Mouse (Mus musculus): ENCODE data around the gene Tbc1d23. TPM values are rescaled to one million over a fixed set of nuclear protein-coding genes. Genes with fewer than 3 reads are reported as not detected.

Gene Tbc1d23
- polyA plus RNA-seq, 1 experiment: 0.36 TPM

DNA sequence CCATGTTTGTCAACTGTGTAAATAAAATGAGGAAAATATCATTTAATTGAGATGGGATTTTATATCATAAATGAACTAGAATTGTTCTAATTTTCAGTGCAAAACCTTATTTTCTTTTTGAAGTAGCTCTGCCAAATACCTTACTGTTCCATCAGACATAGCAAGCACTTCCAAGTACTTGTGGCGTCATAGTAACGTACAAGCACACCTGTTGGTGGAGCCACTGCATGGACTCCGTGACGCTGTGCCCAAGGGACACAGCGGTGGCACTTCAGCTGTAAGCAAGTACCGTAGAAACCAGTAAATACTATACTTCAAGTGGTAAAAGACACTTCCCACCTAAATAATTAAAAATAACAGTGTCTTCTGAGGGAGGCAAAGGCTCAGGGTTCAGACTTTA is 10.9 kb downstream of the Tbc1d23 start:
- peaks cover 57% of the 10 kb centered on the region for H3K36me3 ChIP-seq (replicated peaks; ENCODE audit: low read length)
- no peaks in the 10 kb centered on the region for H3K9me3 ChIP-seq
- H3K4me1 ChIP-seq: peaks cover 28% of the 10 kb centered on the region
- H3K27me3 ChIP-seq (replicated peaks): no peaks in the 10 kb centered on the region
- H3K4me3 ChIP-seq (replicated peaks): no peak overlapping the region
- TF ChIP-seq GATA1 (IDR thresholded peaks at IDR 0.05; ENCODE audit: borderline replicate concordance, low read length) (no peak), FLI1 (IDR thresholded peaks at IDR 0.05; ENCODE audit: low read length) (no peak)

DNA sequence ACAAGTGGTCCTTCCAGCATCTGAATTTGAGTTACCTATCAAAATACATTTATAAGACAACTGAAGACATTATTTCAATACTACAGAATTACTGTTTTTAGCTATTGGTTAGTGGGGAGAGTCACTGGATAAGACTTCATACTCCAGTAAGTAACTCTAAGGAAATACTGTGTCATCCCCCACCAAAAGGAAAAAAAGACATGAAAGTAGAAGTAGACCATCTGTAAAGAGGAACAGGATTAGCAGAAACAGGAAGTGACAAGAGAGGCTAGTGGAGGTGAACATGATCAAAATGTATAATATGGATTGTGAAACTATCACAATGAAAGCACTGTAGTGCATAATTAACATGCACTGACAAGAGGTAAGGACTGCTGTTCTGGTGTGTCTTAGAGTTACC is 15.3 kb downstream of the Tbc1d23 start:
- no peak overlapping the region for H3K4me3 ChIP-seq (replicated peaks)
- H3K36me3 ChIP-seq (replicated peaks; ENCODE audit: low read length): peaks cover 76% of the 10 kb centered on the region
- TF ChIP-seq FLI1 (IDR thresholded peaks at IDR 0.05; ENCODE audit: low read length): no peak
- no peak for TF ChIP-seq GATA1 (IDR thresholded peaks at IDR 0.05; ENCODE audit: borderline replicate concordance, low read length)
- peaks cover 20% of the 10 kb centered on the region for H3K4me1 ChIP-seq
- no peaks in the 10 kb centered on the region for H3K9me3 ChIP-seq
- H3K27me3 ChIP-seq (replicated peaks): no peaks in the 10 kb centered on the region

DNA sequence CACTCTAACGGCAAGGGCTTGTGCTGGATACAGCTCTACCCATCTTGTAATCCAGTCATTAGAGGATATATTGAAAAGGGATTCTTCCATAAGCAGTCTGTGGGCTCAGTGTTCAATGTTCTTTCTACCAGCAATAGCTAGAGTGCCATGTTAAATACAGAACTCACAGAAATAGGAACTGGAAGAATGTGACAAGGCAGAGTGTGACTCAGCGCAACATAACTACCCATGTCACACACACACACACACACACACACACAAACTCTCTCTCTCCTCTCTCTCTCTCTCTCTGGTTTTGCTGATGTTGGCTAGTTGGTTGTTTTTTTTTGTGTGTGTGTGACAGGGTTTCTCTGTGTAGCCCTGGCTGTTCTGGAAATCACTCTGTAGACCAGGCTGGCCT is 20.3 kb downstream of the Tbc1d23 start:
- H3K27me3 ChIP-seq (replicated peaks): no peaks in the 10 kb centered on the region
- H3K36me3 ChIP-seq (replicated peaks; ENCODE audit: low read length): peaks cover 74% of the 10 kb centered on the region
- peak overlapping the region; percentile 62 for H3K4me3 ChIP-seq (replicated peaks)
- H3K9me3 ChIP-seq: no peaks in the 10 kb centered on the region
- TF ChIP-seq GATA1 (IDR thresholded peaks at IDR 0.05; ENCODE audit: borderline replicate concordance, low read length) (no peak), FLI1 (IDR thresholded peaks at IDR 0.05; ENCODE audit: low read length) (no peak)
- peaks cover 23% of the 10 kb centered on the region for H3K4me1 ChIP-seq

DNA sequence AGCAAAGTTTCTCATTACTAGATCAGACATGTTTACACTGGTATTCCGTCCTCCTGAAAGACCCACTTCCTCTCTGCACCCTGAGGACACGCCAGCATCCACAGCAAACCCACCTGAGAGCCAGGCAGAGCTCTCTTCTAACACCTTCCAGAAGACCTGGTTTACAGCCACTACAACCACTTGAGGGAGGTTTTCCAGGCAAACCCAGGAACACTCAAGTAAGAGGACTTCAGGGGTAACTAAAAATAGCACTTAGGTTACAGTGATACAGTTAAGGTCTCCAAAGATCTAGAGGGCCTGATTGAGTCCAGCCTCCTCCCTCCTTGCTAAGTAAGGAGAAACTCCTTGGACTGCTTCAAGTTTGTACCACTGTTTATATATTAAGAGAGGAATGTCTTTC is 23.0 kb downstream of the Tbc1d23 start:
- no peaks in the 10 kb centered on the region for H3K9me3 ChIP-seq
- peaks cover 13% of the 10 kb centered on the region for H3K4me1 ChIP-seq
- no peak overlapping the region for H3K4me3 ChIP-seq (replicated peaks)
- H3K36me3 ChIP-seq (replicated peaks; ENCODE audit: low read length): peaks cover 55% of the 10 kb centered on the region
- H3K27me3 ChIP-seq (replicated peaks): no peaks in the 10 kb centered on the region
- TF ChIP-seq GATA1 (IDR thresholded peaks at IDR 0.05; ENCODE audit: borderline replicate concordance, low read length) (no peak), FLI1 (IDR thresholded peaks at IDR 0.05; ENCODE audit: low read length) (no peak)

DNA sequence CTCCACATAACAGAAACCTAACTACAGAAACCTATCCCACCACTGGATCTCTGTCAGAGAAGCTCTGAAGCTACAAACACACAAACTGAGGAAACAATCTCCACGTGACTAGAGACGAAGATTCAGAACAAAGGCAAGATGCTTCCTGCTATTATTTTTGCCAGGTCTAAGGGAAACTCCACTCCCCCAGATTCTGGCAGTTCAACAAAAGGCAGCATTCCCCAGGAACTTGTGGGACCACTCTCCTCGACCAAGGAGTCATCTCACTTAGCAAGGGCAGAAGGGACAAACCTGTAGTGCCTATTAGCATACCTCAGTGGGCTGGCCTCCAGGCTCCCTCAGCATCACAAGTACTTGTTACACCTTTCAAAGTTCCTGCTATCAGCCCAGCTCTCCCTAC is 34.0 kb downstream of the Tbc1d23 start:
- Histone ChIP-seq H3K4me3 (replicated peaks) (no peak overlapping the region), H3K27me3 (replicated peaks) (no peaks in the 10 kb centered on the region), H3K9me3 (no peaks in the 10 kb centered on the region), H3K36me3 (replicated peaks; ENCODE audit: low read length) (peaks cover 77% of the 10 kb centered on the region), H3K4me1 (peaks cover 6% of the 10 kb centered on the region; the same call in 1 of the 2 replicates)
- no peak for TF ChIP-seq GATA1 (IDR thresholded peaks at IDR 0.05; ENCODE audit: borderline replicate concordance, low read length)
- no peak for TF ChIP-seq FLI1 (IDR thresholded peaks at IDR 0.05; ENCODE audit: low read length)

DNA sequence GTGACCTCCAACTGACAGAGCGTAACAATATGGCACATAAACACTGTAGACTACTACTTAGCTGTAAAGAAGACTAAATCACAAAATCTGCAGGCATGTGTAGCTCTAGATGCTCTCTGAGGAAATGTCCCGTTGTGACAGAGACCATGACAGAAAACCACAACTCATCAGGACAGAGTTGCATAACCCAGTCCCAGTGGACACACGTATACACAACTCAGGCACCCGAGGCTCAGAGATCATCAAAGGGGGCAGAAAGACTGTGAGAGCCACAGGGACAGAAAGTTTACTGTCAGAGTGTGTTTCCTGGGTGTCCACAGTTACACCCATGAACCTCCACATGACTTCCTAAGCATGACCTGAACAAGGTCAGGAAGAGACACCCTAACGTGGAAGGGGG is 34.7 kb downstream of the Tbc1d23 start:
- no peak for TF ChIP-seq GATA1 (IDR thresholded peaks at IDR 0.05; ENCODE audit: borderline replicate concordance, low read length)
- TF ChIP-seq FLI1 (IDR thresholded peaks at IDR 0.05; ENCODE audit: low read length): no peak
- no peak overlapping the region for H3K4me3 ChIP-seq (replicated peaks)
- no peaks in the 10 kb centered on the region for H3K27me3 ChIP-seq (replicated peaks)
- peaks cover 6% of the 10 kb centered on the region; the same call in 1 of the 2 replicates for H3K4me1 ChIP-seq
- no peaks in the 10 kb centered on the region for H3K9me3 ChIP-seq
- H3K36me3 ChIP-seq (replicated peaks; ENCODE audit: low read length): peaks cover 84% of the 10 kb centered on the region

DNA sequence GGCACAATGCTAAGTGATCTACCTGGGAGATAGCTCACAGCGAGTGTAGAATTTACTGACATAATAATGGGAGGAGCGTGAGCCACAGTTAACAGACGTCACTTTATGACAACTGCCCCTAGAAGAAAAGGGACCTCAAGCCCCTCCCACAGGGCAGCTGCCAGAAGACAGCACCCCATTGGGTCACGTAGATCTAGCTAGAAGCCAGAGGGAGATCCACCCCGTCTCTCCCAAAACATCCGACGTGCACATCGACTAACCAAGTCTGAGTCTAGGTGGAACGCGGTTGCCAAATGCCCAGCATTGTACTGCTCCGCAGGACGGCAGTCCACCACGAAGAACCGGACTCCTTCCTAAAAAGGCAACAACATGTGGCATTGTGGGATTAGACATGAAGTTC is 40.1 kb downstream of the Tbc1d23 start:
- no peaks in the 10 kb centered on the region for H3K27me3 ChIP-seq (replicated peaks)
- TF ChIP-seq FLI1 (IDR thresholded peaks at IDR 0.05; ENCODE audit: low read length): no peak
- no peak overlapping the region for H3K4me3 ChIP-seq (replicated peaks)
- H3K36me3 ChIP-seq (replicated peaks; ENCODE audit: low read length): peaks cover 74% of the 10 kb centered on the region
- H3K4me1 ChIP-seq: peaks cover 29% of the 10 kb centered on the region
- no peaks in the 10 kb centered on the region for H3K9me3 ChIP-seq

DNA sequence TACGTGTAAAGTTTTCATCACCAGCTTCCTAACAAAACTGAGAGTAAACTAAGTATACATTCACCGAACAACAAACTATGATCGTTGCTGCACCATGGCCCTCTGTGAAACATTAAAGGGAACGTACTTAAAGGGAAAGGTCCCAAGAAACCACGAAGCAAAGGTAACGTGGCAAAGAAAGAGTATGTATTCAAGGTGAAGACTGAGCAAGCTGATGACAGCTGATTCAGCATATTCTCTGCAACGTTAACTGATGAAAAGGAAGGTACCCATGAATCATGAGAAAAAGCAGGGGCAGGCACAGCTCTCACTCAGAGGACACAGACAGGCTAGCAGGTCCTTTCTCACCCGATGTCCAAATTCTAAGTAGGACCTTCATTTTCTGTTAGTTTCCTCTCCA is 40.9 kb downstream of the Tbc1d23 start:
- TF ChIP-seq GATA1 (IDR thresholded peaks at IDR 0.05; ENCODE audit: borderline replicate concordance, low read length): no peak
- no peak for TF ChIP-seq FLI1 (IDR thresholded peaks at IDR 0.05; ENCODE audit: low read length)
- no peak overlapping the region for H3K4me3 ChIP-seq (replicated peaks)
- peaks cover 79% of the 10 kb centered on the region for H3K36me3 ChIP-seq (replicated peaks; ENCODE audit: low read length)
- peaks cover 29% of the 10 kb centered on the region for H3K4me1 ChIP-seq
- no peaks in the 10 kb centered on the region for H3K9me3 ChIP-seq
- H3K27me3 ChIP-seq (replicated peaks): no peaks in the 10 kb centered on the region

DNA sequence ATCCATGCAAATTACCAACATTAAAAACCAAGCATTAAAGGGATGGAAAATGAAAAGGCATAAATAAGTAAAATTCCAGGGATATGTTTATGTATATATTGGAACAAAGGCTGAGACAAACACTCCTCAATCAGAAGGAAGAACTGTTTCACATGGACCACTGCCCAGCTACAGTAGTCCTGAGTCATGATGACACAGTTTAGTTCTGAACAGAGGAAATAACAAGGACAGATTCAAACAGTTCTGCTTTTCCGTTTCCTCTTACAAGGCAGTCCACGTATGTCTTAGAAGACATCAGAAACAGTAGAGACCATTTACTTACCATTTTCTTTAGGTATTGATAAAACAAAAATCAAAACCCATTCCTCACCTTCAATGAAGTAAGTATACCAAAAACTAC is 41.8 kb downstream of the Tbc1d23 start:
- H3K27me3 ChIP-seq (replicated peaks): no peaks in the 10 kb centered on the region
- no peaks in the 10 kb centered on the region for H3K9me3 ChIP-seq
- peaks cover 76% of the 10 kb centered on the region for H3K36me3 ChIP-seq (replicated peaks; ENCODE audit: low read length)
- H3K4me3 ChIP-seq (replicated peaks): peak overlapping the region; percentile 57
- H3K4me1 ChIP-seq: peaks cover 29% of the 10 kb centered on the region
- TF ChIP-seq FLI1 (IDR thresholded peaks at IDR 0.05; ENCODE audit: low read length): no peak
- TF ChIP-seq GATA1 (IDR thresholded peaks at IDR 0.05; ENCODE audit: borderline replicate concordance, low read length): no peak

DNA sequence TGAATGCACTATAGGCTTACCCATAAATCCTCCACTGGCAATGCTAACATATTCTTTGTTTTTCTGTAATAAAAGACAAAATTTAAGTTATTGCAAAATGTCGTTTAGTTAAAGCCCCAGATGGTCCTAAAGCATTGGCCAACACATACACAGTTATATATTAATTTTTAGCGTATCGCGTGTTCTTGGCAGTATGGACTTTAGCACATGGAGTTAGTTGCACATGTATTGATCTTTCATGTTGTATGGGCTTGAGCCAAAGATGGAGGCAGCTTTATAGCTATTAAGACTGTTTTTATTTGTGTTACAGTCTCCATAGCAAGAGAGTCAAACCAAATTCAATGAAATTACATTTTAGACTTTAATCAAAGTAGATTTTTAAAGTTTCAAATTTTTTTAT is 44.7 kb downstream of the Tbc1d23 start:
- H3K27me3 ChIP-seq (replicated peaks): no peaks in the 10 kb centered on the region
- peaks cover 78% of the 10 kb centered on the region for H3K36me3 ChIP-seq (replicated peaks; ENCODE audit: low read length)
- H3K9me3 ChIP-seq: no peaks in the 10 kb centered on the region
- peaks cover 29% of the 10 kb centered on the region for H3K4me1 ChIP-seq
- no peak for TF ChIP-seq FLI1 (IDR thresholded peaks at IDR 0.05; ENCODE audit: low read length)
- no peak overlapping the region for H3K4me3 ChIP-seq (replicated peaks)

DNA sequence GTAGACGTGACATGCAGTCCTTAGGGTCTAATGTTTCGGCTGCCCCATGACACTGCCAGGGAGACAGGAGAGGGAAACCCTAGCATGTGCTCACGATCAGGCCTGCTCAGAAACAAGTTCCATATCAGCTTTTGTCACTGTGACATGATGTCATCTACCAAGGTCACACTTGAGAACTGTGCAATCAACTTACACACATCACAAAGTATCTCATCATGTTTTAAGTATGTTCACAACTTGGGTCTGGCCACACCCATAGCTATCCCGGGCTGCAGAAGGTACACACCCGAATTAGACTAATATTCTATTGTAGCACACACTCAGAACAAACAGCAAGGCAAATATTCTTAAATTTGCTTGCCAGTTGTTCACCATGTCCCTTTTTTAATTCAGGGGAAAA is 49.3 kb downstream of the Tbc1d23 start:
- no peaks in the 10 kb centered on the region for H3K27me3 ChIP-seq (replicated peaks)
- TF ChIP-seq FLI1 (IDR thresholded peaks at IDR 0.05; ENCODE audit: low read length) (no peak), GATA1 (IDR thresholded peaks at IDR 0.05; ENCODE audit: borderline replicate concordance, low read length) (no peak)
- H3K4me1 ChIP-seq: peaks cover 12% of the 10 kb centered on the region
- H3K4me3 ChIP-seq (replicated peaks): no peak overlapping the region
- H3K36me3 ChIP-seq (replicated peaks; ENCODE audit: low read length): peaks cover 94% of the 10 kb centered on the region
- H3K9me3 ChIP-seq: no peaks in the 10 kb centered on the region

Data from megakaryocyte, embryonic 14.5 days (primary cell).